Mouse (Mus musculus) gastrocnemius, postnatal 4 days (tissue): ENCODE data around the gene Bcat1. TPM values are rescaled to one million over a fixed set of nuclear protein-coding genes. Genes with fewer than 3 reads are reported as not detected.
"Not testable (repeated sequence)": the region's sequence is repeated elsewhere in the genome, so short reads cannot be mapped to it uniquely, and the experiment has no call there.

ENCODE experiments used
- DNase-seq, 2 experiments: peaks; one replicate each; pipeline ENCODE4 v3.0.0; 2021 to 2022; ENCODE audit warnings: low spot score in 2 of 2, mixed read lengths in 2 of 2
- total RNA-seq, 2 experiments: library from RNA; stranded (reverse); gene quantifications; 2 replicates each; pipeline ENCODE4 v1.2.3; 2021

The Bcat1 gene
- total RNA-seq, 2 experiments from 2014 or later: 18.9 to 23.5 TPM

GRCm38 (mm10) chr6:145094431-145094830 lies 18.4 kb upstream of the Bcat1 start:
- DNase-seq: no peak

- DNase-seq: not testable (repeated sequence)
Observed at GRCm38 (mm10) chr6:145093038-145093622, 17.1 kb upstream of the Bcat1 start.

GRCm38 (mm10) chr6:145091998-145092397 lies 16.0 kb upstream of the Bcat1 start:
- no peak for DNase-seq

GRCm38 (mm10) chr6:145090928-145091327 lies 14.9 kb upstream of the Bcat1 start:
- no peak for DNase-seq

GRCm38 (mm10) chr6:145090201-145090863 lies 14.3 kb upstream of the Bcat1 start:
- DNase-seq: no peak

- no peak for DNase-seq
Observed at GRCm38 (mm10) chr6:145089373-145089772, 13.4 kb upstream of the Bcat1 start.

DNA sequence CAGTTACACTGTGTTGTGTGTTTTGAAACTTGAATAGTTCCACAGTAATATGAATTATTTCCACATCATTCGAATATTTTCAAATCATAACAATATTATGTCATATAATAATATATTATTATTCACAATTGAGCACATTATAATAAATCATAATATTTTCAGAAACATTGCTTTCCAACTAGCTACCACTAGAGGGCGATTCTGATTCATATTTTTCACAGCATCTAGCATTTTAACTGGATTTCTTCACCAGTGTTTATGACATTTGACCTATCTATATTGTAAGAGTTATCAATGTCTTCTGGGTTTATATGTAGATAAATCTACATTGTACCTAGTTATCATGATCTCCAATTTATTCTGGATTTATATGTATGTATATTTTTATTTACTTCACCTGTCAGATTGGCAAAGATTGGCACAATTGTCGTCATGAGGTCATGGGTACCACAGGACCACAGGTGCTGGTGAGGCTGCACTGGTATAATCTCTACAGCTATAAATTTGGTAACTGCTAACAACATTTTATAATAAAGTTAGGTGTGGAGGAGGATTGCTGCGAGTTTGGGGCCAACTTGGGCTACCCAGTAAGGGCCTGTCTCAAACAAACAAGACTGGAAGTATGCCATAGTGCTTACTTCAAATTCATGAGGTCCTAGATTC lies 12.6 kb upstream of the Bcat1 start:
- DNase-seq: no peak

DNA sequence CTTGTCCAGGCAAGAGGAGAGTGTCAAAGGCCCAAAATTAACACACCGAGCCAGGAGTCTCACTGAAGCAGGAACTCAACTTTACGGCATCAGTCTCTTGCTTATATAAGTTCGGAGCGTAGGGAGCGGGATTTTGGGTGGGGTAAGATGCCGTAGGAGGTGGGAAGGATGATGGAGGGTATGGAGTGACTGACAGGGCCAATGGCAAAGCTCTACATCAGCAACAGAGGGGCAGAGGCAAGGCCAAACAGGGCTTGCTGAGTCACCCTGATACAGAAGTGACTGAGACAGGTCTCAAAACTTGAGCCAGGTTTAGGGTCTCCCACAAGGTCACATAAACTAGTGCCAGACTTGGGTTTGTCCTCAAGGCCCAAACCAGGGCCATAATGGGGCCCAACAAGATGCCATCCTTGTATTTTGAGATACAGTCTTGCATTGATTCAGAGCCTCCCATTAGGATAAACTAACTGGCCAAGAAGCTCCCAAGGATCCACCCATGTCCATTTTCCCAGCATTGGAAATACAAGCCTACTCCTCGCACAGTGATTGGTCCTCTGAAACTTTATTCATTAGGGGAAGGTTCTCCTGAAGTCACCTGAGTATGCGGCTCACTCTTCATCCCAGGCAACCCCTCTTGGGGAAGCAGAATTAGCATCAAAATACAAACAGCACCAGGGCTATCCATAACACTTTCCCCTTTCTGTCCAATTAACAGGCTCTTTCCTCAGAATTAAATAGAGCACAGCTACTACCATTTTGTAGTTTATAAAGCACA lies 8.5 kb upstream of the Bcat1 start:
- no peak for DNase-seq

- no peak for DNase-seq
Observed at GRCm38 (mm10) chr6:145081721-145082120, 5.7 kb upstream of the Bcat1 start.

- no peak for DNase-seq
Observed at GRCm38 (mm10) chr6:145079087-145079759, 3.2 kb upstream of the Bcat1 start.

GRCm38 (mm10) chr6:145076286-145076685 lies 302 bp upstream of the Bcat1 start:
- no peak for DNase-seq

DNA sequence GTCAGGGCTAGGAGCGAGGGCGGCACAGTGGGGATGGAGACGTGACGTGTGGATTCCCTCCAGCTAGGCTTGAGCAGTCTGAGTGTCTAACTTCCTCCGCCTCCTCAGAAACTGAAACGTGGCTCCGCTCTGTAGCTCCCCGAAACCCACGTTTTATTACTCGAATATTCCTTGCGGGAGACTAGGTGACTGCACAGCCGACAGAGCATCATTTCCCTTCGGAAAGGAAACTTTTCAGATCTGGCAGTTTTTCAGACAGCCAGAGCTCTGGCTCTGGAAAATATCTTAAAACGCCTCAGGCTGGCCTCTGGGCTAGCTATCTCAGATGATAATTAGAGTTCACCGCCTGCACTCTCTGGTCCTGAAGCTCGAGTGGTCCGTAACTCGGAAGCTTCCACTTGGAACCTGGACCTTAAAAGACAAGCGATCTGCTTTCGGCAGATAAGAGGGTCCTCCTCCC lies 866 bp downstream of the Bcat1 start:
- no peak for DNase-seq

DNA sequence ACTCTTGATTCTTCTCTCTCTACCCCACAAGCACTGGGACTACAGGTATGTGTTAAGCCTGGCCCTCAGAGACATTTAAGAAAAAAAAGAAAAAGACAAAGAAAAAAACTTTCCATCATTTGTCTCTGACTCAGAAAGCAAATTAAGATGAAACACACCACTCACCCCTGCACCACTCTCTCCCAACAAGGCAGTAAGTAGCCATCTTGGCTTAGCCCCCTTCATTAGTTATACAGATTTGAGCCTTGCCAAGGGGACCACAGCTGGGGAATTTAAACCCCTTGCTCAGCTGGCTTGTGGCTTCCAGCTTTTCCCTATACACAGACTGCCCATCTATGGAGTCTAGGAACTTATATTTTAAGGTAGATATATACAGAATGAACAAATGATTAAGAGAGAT lies 1.5 kb downstream of the Bcat1 start:
- DNase-seq: no peak

DNA sequence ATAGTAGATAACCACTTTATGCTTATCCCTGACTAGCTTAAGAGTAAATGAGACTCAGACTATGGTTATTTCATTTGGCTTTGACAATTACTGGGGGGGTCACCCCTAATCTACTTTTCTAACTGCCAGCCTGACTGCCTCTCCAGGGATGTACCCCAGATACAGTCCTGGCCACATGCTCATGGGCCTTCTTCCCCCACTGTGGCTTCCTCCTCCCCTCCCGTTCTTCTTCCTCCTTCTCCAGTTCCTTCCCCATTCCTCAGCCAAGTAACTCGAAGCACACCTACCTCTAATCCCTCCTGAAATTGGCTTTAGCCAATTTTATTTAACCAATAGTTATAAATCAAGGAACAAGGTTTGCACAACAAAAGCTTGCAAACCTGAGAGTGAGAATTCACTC lies 6.1 kb downstream of the Bcat1 start:
- no peak for DNase-seq

GRCm38 (mm10) chr6:145069397-145069796 lies 6.6 kb downstream of the Bcat1 start:
- no peak for DNase-seq

DNA sequence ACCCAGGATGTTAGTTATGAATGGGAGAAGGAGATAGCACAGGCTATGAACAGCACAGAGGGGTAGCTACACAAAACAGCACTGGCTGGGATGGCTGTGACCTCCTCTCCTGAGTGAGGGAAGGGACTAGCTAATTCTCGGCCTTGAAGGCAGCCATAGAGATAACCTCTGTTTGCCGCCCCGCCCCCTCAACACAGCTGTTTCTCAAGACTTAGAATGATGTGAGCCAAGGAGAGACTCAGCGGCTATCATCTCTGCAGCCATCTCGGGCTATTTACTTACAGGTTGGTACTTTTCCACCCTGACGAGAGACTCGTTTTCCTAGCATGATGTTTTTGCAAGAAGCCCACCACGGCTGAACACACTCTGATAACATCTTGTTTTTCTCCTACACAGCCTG lies 8.3 kb downstream of the Bcat1 start:
- DNase-seq: no peak

DNA sequence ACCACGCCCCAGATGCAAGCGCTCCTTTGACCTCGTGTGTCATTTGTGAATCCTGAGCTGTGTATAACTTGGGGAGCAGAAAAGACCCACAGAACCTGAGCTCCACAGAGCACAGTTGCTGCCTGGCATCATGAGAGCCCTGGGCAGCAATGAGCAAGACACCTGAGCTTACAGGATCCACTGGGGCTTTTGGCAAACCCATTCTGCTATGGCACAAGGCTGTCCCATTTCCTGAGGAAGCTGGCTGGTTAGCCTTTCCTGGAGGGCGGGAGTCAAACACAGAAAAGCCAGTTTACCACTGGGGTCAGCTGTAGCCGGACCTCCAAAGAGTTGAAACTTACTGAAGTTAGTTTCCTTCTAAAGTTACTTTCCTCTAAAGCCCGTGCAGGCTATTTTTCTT lies 9.6 kb downstream of the Bcat1 start:
- DNase-seq: no peak

DNA sequence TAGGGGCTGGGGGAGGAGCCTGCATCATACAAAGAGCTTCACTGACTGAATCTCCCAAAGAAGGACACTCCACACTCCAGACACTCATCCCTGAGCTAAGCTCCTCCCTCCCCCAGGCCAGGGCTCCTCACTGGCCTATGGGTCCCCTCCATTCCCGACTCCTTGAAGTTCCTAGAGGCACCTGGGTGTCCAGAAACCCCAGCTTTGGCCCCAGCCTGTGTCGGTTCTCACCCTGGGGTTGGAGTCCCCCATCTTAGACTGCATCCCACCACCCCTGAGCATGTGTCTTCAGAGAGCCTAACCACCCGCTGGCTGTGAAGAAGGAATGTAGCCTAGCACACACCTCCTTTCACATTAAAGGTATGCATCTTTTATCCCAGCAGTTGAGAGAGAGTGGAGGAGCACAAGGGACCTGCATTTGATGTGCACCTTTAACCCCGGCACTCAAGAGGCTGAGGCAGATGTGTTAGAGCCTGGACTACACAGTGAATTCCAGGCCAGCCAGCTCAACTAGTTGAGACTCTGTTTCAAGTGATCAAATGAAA lies 10.6 kb downstream of the Bcat1 start:
- DNase-seq: no peak

DNA sequence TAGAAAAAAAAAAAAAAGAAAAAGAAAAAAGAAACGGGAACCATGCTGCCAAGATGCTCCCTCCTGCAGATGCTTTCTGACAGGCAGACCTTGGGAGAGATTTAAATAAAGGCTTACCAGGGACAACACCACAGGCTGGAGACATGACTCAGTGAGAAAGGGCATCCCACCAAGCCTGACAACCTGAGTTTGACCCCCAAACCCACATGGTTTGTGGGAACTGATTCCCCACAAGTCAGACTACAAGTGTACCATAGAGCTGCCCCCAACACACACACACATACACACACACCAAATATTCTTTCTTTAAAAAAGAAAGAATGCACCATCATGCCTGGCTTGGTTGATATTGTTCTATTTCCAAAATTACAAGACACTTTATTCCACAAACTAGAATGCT lies 11.9 kb downstream of the Bcat1 start:
- no peak for DNase-seq

- DNase-seq: no peak
Observed at GRCm38 (mm10) chr6:145063212-145063868, 12.6 kb downstream of the Bcat1 start.
